Mouse (Mus musculus): Measurements from ENCODE around the gene Olfr1410.

DNA sequence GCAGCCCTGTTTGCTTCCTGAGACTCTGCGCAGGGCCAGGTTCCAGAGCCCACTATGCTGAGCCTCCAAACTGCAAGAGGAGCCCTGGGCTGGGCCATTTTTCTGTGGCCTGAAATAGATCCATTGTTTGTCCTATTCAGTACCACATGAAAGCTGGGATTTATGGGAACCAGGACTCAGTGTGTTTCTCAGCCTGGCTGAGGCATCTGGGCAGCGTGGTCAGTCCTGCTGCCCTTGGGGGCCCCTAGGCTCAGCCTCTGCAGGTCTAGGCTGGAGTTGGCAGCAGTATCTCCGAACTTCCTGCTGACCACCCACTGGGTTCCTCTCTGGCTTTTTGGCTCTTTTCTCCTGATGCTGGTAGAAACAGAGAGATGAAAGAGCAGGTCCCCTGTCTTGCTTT lies 45.9 kb downstream of the Olfr1410 start:
- TF ChIP-seq POLR2A (IDR thresholded peaks at IDR 0.05; ENCODE audit: insufficient read depth, low read length) (no peak), EP300 (IDR thresholded peaks at IDR 0.05; ENCODE audit: insufficient read depth, low read depth, low read length) (no peak)

Measured in ES-Bruce4 (cell line).